Mouse (Mus musculus) mammary gland, adult 2 months (tissue): ENCODE results near the gene Gm10352. TPM values are rescaled to one million over a fixed set of nuclear protein-coding genes. Genes with fewer than 3 reads are reported as not detected.

Experiments used
- polyA plus RNA-seq: library from polyadenylated mRNA; depleted of rRNA; stranded (reverse); fragments of >200 nt; gene quantifications from 2 replicates; pipeline ENCODE4 v1.2.3, GENCODE M21; 2012; ENCODE audit warnings: low replicate concordance; rRNA removed

Gm10352 gene
- polyA plus RNA-seq = not detected in 2 replicates

DNA sequence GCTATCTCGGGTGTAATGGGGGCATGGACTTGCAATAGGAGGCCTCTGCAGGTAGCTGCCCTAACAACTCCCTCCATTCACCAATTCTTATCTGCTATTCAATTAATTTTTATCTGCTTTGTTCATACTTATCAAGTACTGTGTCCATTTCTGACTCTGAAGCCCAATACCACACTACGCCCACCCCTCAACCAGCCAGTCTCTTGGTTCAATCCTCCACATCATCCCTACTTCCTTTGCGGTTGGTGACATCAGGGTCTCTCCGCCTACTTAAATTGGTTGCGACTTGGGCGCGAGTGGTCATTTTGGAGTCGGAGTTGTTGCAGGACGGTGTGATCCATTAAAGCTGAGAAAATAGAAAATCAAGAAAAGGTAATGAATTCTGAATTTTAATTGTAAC is at the start of gene Gm10352:
TSS of gene Gm10352 (plus strand) at position 301 of the 400 bp plus-strand sequence.

DNA sequence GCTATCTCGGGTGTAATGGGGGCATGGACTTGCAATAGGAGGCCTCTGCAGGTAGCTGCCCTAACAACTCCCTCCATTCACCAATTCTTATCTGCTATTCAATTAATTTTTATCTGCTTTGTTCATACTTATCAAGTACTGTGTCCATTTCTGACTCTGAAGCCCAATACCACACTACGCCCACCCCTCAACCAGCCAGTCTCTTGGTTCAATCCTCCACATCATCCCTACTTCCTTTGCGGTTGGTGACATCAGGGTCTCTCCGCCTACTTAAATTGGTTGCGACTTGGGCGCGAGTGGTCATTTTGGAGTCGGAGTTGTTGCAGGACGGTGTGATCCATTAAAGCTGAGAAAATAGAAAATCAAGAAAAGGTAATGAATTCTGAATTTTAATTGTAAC is 31.5 kb downstream of the Gm10352 start, which contains the start of gene Gm29289:
TSS of gene Gm29289 (plus strand) at position 301 of the 400 bp plus-strand sequence.

Other genes starting within 250 kb of the Gm10352 start
- not detected in 2 replicates for gene Sry, start 237.3 kb upstream of the Gm10352 start, polyA plus RNA-seq
- gene H2al2b, start 180.3 kb upstream of the Gm10352 start, polyA plus RNA-seq = not detected in 2 replicates
- not detected in 2 replicates for gene Gm4064, start 104.8 kb upstream of the Gm10352 start, polyA plus RNA-seq
- not detected in 2 replicates for gene Rbmy, start 70.3 kb upstream of the Gm10352 start, polyA plus RNA-seq
- gene Gm10256, start 70.3 kb upstream of the Gm10352 start, polyA plus RNA-seq = not detected in 2 replicates
- gene Gm29289, start 31.6 kb downstream of the Gm10352 start, polyA plus RNA-seq = not detected in 2 replicates